Mouse (Mus musculus) hindbrain, embryonic 12.5 days (tissue): ENCODE measurements around the gene Il15ra. TPM values are rescaled to one million over a fixed set of nuclear protein-coding genes. Genes with fewer than 3 reads are reported as not detected.

Source experiments
- ATAC-seq: fragments of 200-750 bp; cut with Nextera tagmentation; 2 replicates; pipeline ENCODE4 v1.8.0; 2017; ENCODE audit warnings: moderate TSS enrichment; ENCODE audit not compliant: low FRiP score
- H3K27ac ChIP-seq: fragments of 300-500 bp; sonication (generic); 2 replicates; pipeline ENCODE4 v1.5.1; 2016; ENCODE audit warnings: mild to moderate bottlenecking
- H3K27me3 ChIP-seq: fragments of 300-500 bp; sonication (generic); 2 replicates; pipeline ENCODE4 v1.6.1; 2016; ENCODE audit warnings: mild to moderate bottlenecking
- H3K36me3 ChIP-seq: fragments of 300-500 bp; sonication (generic); 2 replicates; pipeline ENCODE4 v1.6.1; 2016; ENCODE audit warnings: mild to moderate bottlenecking
- H3K4me1 ChIP-seq: fragments of 300-500 bp; sonication (generic); 2 replicates; pipeline ENCODE4 v1.6.1; 2016
- H3K4me2 ChIP-seq: fragments of 300-500 bp; sonication (generic); replicated peaks from 2 replicates; pipeline ENCODE4 v1.6.1; 2016; ENCODE audit warnings: mild to moderate bottlenecking
- H3K4me3 ChIP-seq: fragments of 300-500 bp; sonication (generic); 2 replicates; pipeline ENCODE4 v1.5.1; 2016; ENCODE audit warnings: mild to moderate bottlenecking
- H3K9ac ChIP-seq: fragments of 300-500 bp; sonication (generic); 2 replicates; pipeline ENCODE4 v1.6.1; 2016; ENCODE audit warnings: mild to moderate bottlenecking, moderate library complexity
- H3K9me3 ChIP-seq: fragments of 300-500 bp; sonication (generic); replicated peaks from 2 replicates; pipeline ENCODE4 v1.6.1; 2016; ENCODE audit warnings: mild to moderate bottlenecking
- WGBS: fragments of 180-500 bp; shearing (Covaris S2); methylation state at CpG from one replicate; pipeline ENCODE4 v1.1.7; 2016; 5-methylcytosine and 5-hydroxymethylcytosine counted together
- polyA plus RNA-seq: library from polyadenylated mRNA; unstranded; fragments of >200 nt; fragmentation: Nextera tagmentation; extraction: Ambion mirVana; gene quantifications from 2 replicates; pipeline ENCODE4 v1.2.1, GENCODE M21; 2016

The Il15ra gene
- polyA plus RNA-seq, 1 experiment from 2014 or later = 0.74 TPM

DNA sequence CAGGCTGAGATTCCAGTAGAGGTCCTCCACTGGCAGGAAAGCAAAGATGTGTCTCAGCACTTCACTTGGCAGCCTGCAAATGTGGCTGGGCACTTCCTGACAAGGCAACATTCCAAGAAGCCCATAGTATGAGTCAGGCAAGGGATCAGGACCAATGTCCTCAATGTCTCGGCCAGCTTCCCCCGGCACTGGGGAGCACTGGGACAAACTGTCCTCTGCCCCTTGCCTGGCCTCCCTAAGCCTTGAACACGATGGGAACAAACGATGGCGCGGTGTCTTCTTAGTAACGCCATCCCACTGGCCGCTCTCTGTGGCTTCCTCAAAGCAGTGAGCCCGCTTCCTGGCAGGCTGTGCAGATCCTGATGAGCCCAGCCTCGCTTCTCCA lies 62.1 kb downstream of the Il15ra start:
- WGBS = 93% methylated on average over 10 of the region's 10 CpGs
- Histone ChIP-seq H3K4me1 (no peaks in the 10 kb centered on the region), H3K27me3 (no peaks in the 10 kb centered on the region), H3K36me3 (peaks cover 66% of the 10 kb centered on the region), H3K9me3 (no peaks in the 10 kb centered on the region), H3K4me3 (no peak overlapping the region), H3K27ac (no peak overlapping the region), H3K4me2 (no peak overlapping the region), H3K9ac (no peak overlapping the region)
- no peak for ATAC-seq

DNA sequence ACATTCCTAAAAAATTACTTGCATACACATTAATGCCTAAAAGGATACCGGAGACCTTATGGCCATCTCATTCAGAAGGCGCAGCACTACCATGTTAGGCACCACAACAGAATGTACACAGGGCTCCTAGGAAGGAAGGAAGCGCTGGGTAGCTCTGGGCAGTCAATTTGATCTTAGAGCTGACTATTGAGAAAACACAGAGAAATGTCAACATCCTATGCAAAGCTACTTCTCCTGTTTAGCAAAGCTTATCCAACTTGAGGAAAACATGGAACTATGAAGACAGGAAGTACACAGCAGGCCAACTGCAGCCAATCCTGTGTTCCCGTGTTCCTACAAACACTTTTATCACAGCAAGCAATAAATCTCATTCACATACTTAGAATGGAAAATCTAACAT lies 66.6 kb downstream of the Il15ra start:
- Histone ChIP-seq H3K27ac (no peak overlapping the region), H3K27me3 (no peaks in the 10 kb centered on the region), H3K9me3 (no peaks in the 10 kb centered on the region), H3K36me3 (peaks cover 21% of the 10 kb centered on the region), H3K4me1 (peaks cover 20% of the 10 kb centered on the region), H3K4me2 (no peak overlapping the region), H3K4me3 (no peak overlapping the region), H3K9ac (no peak overlapping the region)
- no peak for ATAC-seq
- 94% methylated on average over 4 of the region's 4 CpGs for WGBS

DNA sequence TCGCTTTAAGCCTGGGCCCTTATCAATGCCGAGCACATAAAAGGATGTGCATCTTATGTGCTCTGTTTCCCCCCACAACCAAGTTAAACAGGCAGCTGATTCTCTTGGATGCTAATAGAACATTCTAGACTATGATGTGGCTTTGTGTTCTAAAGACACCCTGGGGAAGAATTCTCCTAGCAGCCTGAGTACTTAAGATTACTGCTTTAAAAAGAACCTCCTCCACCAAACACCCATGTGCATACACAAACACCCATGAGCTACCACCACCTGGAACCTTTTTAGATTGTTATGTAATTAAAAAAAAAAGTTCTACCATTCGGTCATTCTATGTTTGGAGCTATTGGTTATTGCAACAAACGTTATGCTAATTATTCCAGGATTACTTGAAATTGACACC lies 67.3 kb downstream of the Il15ra start:
- H3K4me1 ChIP-seq = peaks cover 22% of the 10 kb centered on the region
- 87% methylated on average over 4 of the region's 4 CpGs for WGBS
- no peaks in the 10 kb centered on the region for H3K27me3 ChIP-seq
- no peak overlapping the region for H3K4me2 ChIP-seq
- no peak overlapping the region for H3K27ac ChIP-seq
- ATAC-seq = no peak
- H3K9me3 ChIP-seq = no peaks in the 10 kb centered on the region
- H3K9ac ChIP-seq = no peak overlapping the region
- no peak overlapping the region for H3K4me3 ChIP-seq
- peaks cover 14% of the 10 kb centered on the region for H3K36me3 ChIP-seq

DNA sequence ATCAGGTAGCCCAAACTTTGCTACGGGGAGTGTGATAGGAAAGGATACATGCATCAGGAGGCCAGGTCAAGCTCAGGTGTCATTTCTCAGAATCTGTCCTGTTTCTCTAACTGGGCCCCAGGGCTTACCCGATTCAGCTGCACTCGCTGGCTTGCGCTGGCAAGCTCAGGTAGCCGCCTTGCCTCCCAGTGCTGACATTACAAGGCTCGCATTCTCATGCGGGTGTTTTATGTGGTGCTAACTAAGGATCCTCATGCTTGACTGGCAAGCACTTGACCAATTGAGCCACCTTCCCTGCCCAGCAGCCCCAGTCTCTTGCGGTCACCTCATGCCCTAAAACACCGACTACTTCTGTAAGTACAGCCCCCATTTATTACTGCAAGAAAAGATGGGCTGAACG lies 69.3 kb downstream of the Il15ra start:
- Histone ChIP-seq H3K9ac (no peak overlapping the region), H3K4me2 (no peak overlapping the region), H3K27me3 (no peaks in the 10 kb centered on the region), H3K36me3 (peaks cover 4% of the 10 kb centered on the region; the same call in 1 of the 2 replicates), H3K27ac (no peak overlapping the region), H3K4me1 (peaks cover 27% of the 10 kb centered on the region), H3K4me3 (no peak overlapping the region), H3K9me3 (no peaks in the 10 kb centered on the region)
- no peak for ATAC-seq
- WGBS = 91% methylated on average over 10 of the region's 10 CpGs

DNA sequence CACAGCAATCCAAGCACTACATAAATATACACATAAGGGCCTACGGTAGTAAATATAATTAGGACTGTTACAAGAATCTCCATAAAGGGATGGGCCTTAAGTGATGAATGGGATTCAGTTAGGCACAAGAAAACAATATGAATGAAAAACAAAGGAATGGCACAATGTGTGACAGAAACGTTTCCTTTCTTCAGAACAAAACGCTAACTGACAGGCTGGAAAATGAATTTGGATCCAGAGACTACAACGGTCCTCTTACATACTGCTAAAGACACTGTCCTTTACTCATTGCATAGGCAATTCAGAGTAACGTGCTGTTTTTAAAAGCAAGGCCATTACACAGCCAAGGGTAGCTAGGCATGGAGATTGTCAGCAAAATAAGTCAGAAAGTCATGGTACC lies 70.0 kb downstream of the Il15ra start:
- H3K4me3 ChIP-seq = no peak overlapping the region
- H3K9ac ChIP-seq = no peak overlapping the region
- H3K4me1 ChIP-seq = peaks cover 33% of the 10 kb centered on the region
- H3K9me3 ChIP-seq = no peaks in the 10 kb centered on the region
- no peak overlapping the region for H3K27ac ChIP-seq
- WGBS = 78% methylated on average over 5 of the region's 5 CpGs
- ATAC-seq = no peak
- no peaks in the 10 kb centered on the region for H3K36me3 ChIP-seq
- no peak overlapping the region for H3K4me2 ChIP-seq
- no peaks in the 10 kb centered on the region for H3K27me3 ChIP-seq

DNA sequence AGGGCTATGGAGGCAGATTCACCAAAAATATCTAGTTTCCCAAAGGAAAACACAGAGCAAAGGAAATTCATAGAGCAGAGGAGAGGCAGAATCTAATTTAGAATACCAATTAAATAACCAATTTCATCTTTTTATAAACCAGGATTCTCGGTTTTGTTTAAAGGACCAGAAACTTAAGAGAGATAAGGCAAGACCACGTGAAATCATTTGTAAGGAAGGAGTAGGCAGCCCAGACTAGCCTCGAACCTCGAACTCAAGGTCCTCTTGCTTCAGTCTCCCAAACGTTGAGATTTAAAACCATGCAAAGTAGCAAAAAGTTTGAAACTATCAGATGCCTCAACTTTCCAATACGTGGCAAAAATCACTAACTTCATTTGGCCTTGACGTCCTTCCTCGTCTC lies 71.3 kb downstream of the Il15ra start:
- H3K4me1 ChIP-seq = peaks cover 38% of the 10 kb centered on the region

DNA sequence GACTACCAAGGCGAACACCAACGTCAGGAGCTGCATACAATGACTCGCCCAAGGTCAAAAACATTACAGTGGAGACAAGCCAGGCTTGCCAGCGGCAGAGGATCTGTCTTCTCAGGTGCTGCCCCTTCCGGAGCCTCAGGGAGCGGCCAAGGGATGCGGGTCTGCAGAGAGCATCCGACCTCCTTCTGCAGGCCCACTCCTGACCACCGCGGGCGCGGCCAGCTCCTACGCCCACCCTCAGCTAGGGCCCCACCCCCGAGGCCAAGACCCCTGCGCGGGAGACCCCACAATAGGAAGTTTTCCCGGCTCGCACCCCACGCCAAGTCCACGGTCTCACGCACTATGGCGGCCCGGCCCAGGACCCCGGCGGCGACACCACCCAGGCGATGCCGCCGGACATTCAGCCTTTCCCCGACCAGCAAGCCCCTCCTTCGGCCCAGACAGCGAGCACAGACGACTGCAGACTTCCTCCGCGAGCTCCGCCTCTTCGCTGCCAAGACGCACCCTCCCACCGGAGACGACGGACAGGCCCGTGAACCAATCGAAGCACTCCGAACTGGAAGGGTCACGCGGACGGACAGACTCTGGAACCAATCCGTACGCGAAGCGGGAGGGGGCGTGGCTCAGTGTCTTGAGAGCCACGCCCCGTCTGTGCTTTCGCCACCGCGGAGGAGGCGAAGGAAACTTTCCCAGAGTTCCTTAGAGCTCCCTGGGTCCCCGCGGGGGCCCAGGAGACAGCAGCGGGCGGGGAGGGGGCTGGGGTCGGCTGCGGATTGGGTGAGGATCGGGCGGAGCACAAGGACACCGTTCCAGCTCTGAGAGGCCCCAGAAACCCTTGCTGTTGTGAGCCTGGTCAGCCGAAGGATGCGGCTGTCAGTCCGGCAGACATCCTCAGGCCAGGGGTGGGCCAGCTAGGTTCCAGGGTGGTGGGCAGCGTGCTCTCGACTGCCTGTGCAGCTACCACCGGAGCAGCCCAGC lies 72.3 kb downstream of the Il15ra start, which contains the start of the genes Fbh1 and Ankrd16:
TSS of gene Fbh1 (minus strand) at position 492 of the 978 bp plus-strand sequence.
TSS of gene Ankrd16 (plus strand) at position 786 of the 978 bp plus-strand sequence.
- H3K9ac ChIP-seq = peak within 1 kb of the TSS; percentile 80
- H3K4me3 ChIP-seq = peak within 1 kb of the TSS; percentile 76
- peak; percentile 96 for ATAC-seq
- peaks cover 38% of the 10 kb centered on the region for H3K4me1 ChIP-seq
- WGBS = under 1% methylated on average over 71 of the region's 73 CpGs
- no peaks in the 10 kb centered on the region for H3K27me3 ChIP-seq
- H3K9me3 ChIP-seq = 0 out of 2 replicates have a peak, but pooled peaks cover 3% of the 10 kb centered on the region
- H3K4me2 ChIP-seq = peak within 1 kb of the TSS; percentile 82
- peaks cover 16% of the 10 kb centered on the region for H3K36me3 ChIP-seq
- peak within 1 kb of the TSS; percentile 95 for H3K27ac ChIP-seq

More for the DNA sequence above, 71.3 kb downstream of the Il15ra start:
- Histone ChIP-seq H3K27me3 (no peaks in the 10 kb centered on the region), H3K4me3 (peak overlapping the region; percentile 76), H3K9ac (peak overlapping the region; percentile 80), H3K36me3 (peaks cover 6% of the 10 kb centered on the region), H3K27ac (no peak overlapping the region), H3K4me2 (peak overlapping the region; percentile 80), H3K9me3 (no peaks in the 10 kb centered on the region)
- 60% methylated on average over 8 of the region's 8 CpGs for WGBS
- ATAC-seq = no peak

DNA sequence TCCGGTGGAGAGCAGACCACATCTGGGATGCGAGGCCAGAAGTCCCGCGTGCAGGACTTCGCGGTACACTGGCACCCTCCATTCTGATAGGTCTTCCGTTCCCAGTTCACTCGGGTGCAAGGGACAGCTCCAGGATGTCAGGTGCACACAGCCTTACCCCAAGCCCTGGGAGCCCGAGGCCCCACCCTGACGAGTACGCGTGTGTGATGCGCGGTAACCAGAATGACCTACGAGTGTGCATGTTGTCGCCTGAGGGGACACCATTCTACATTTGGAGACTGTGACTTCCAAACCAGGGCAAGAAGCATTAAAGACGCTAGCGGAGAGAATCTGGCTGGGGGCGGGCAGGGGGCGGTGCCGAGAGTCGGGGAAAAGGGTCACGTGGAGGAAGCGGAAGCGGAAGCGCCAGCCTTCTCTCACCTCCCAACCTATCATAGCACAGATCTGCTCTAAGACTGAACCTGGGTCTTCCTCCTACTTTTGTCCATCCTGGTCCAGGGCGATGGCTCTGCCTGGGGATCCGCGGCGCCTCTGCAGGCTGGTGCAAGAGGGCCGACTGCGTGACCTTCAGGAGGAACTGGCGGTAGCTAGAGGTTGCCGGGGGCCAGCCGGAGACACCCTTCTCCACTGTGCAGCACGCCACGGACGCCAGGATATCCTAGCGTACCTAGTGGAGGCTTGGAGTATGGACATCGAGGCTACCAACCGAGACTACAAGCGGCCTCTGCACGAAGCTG lies 73.2 kb downstream of the Il15ra start:
- Histone ChIP-seq H3K9me3 (0 out of 2 replicates have a peak, but pooled peaks cover 3% of the 10 kb centered on the region), H3K4me2 (peak overlapping the region; percentile 82), H3K9ac (peak overlapping the region; percentile 79), H3K27me3 (no peaks in the 10 kb centered on the region), H3K27ac (peak overlapping the region; percentile 95), H3K36me3 (peaks cover 25% of the 10 kb centered on the region), H3K4me1 (peaks cover 38% of the 10 kb centered on the region), H3K4me3 (peak overlapping the region; percentile 76)
- WGBS = under 1% methylated on average over 43 of the region's 43 CpGs
- ATAC-seq = peak; percentile 90

Other genes starting within 250 kb of the Il15ra start
- 19.5 and 20.4 TPM in 2 replicates for gene Pfkfb3, start 151.2 kb upstream of the Il15ra start, polyA plus RNA-seq
- 162 and 166 TPM in 2 replicates for gene Rbm17, start 101.1 kb upstream of the Il15ra start, polyA plus RNA-seq
- gene Gm17490, start 79.0 kb upstream of the Il15ra start, polyA plus RNA-seq = not detected in 2 replicates
- not detected in 2 replicates for gene Il2ra, start 62.5 kb upstream of the Il15ra start, polyA plus RNA-seq
- gene Fbh1, start 72.3 kb downstream of the Il15ra start, polyA plus RNA-seq = 163 and 166 TPM in 2 replicates
- 60.6 and 62.8 TPM in 2 replicates for gene Ankrd16, start 72.6 kb downstream of the Il15ra start, polyA plus RNA-seq